Mouse (Mus musculus): ENCODE measurements around the gene Clk2.

DNA sequence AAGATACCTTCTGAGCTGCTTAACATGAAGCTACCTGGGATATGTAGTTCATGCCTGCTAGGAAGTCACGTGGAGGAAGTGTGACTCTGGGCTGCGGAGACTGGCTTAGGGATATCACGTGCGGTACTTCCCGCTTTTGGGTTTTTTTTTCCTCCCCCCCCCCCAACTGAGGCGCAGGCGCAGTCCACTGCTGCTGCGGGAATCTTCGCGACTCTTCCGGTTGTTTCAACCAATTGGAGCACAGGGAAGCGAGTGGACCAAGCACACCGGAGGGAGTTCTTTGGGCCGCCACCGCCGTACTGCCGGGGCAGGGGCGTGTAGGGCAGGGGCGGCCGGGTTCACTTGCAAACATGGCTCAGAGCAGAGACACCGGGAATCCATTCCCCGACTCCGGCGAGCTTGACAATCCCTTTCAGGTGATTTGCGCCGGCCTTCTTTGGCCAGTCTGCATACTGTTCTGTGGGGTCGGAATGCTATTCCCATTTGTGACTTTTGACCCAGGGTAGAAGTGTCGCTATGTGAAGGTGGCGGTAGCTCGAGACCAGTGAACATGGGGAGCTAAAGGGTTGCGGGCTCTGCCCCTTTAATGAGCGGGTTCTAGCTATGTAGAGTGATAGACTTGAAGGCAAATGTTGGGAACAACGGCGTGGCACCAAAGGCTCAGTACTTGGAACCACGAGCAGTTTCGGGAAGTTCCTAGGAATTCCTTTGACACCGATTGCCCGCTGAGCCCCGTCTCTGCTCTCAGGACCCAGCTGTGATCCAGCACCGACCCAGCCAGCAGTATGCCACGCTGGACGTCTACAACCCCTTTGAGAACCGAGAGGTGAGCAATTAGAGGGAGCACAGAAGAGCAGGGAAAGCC lies 12.9 kb downstream of the Clk2 start, which contains the start of gene Scamp3:
- TF ChIP-seq CTCF (IDR thresholded peaks at IDR 0.05) (no peak), POLR2A (IDR thresholded peaks at IDR 0.05; ENCODE audit: insufficient read depth, low read depth, low read length) (peak; percentile 86), EP300 (IDR thresholded peaks at IDR 0.05; ENCODE audit: insufficient read depth, low read depth, low read length) (peak; percentile 96)
